Mouse (Mus musculus) cortical plate, adult 2 months (tissue): ENCODE measurements around the gene Arrdc3.

Source experiments
- CTCF ChIP-seq: fragments of 200-500 bp; IDR thresholded peaks from 2 replicates; pipeline ENCODE4 v1.5.1; 2011; ENCODE audit warnings: mild to moderate bottlenecking, control low read depth, low read length; ENCODE audit not compliant: insufficient read depth; ENCODE audit errors: extremely low read depth
- POLR2A ChIP-seq: fragments of 200-500 bp; IDR thresholded peaks from 2 replicates; pipeline ENCODE4 v1.6.1; 2011; ENCODE audit warnings: mild to moderate bottlenecking, low read length, control low read depth; ENCODE audit not compliant: insufficient read depth; ENCODE audit errors: extremely low read depth

DNA sequence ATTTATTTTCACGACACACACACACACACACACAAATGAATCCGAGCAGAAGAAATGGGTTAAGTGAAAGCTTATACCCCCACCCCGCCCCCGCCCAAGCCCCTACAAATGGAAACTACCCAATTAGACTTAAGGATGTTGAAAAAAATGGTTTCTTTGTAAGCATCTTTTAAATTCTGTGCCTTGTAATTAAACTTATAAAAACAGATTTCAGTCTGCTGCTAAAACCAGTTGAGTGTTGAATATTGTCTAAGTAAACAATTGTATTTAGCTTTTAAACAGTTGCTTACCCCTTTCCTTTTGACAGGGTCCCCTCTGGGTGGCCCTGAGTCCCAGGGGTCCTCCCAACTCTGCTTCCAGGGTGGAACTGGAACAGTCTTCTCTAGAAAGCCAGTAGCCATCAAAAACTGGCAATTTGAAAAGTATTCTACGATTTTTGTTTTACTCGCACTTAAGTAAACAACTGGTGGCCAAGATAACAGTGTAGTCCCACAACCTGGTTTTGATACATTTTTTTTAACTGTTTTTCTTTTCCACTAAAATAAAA, 3.6 kb downstream of the Arrdc3 start:
- TF ChIP-seq POLR2A (no peak), CTCF (no peak)
